Mouse (Mus musculus): ENCODE measurements around the gene Gm19345.

Gm19345 gene

GRCm38 (mm10) chr7:19871137-19871621 lies 19.4 kb downstream of the Gm19345 start:
- DNase-seq (ENCODE audit: low read depth, low spot score), result peak; percentile 71

- DNase-seq (ENCODE audit: low read depth, low spot score), result peak; percentile 79
Observed at GRCm38 (mm10) chr7:19871943-19872601, 20.3 kb downstream of the Gm19345 start.

- DNase-seq (ENCODE audit: low read depth, low spot score), result peak; percentile 83
Observed at GRCm38 (mm10) chr7:19875948-19876682, 24.3 kb downstream of the Gm19345 start.

- DNase-seq (ENCODE audit: low read depth, low spot score), result peak; percentile 88
Observed at GRCm38 (mm10) chr7:19876781-19877425, 25.1 kb downstream of the Gm19345 start.

- DNase-seq (ENCODE audit: low read depth, low spot score), result no peak
Observed at GRCm38 (mm10) chr7:19880754-19881153, 29.0 kb downstream of the Gm19345 start.

- peak; percentile 58 for DNase-seq (ENCODE audit: low read depth, low spot score)
Observed at GRCm38 (mm10) chr7:19887849-19888248, 36.0 kb downstream of the Gm19345 start, which contains the start of gene Ceacam19. TSS of gene Ceacam19 (minus strand) at chr7:19887965.

GRCm38 (mm10) chr7:19889881-19890280 lies 38.1 kb downstream of the Gm19345 start:
- DNase-seq (ENCODE audit: low read depth, low spot score), result peak; percentile 61
